Mouse (Mus musculus): Measurements from ENCODE around the gene Plac9a. TPM values are rescaled to one million over a fixed set of nuclear protein-coding genes. Genes with fewer than 3 reads are reported as not detected.

Plac9a gene
- polyA plus RNA-seq, 1 experiment: 17.1 TPM

- Histone ChIP-seq H3K36me3 (ENCODE audit: control insufficient read depth, insufficient read depth, low read length, poor library complexity, severe bottlenecking) (no peaks in the 10 kb centered on the region), H3K27me3 (ENCODE audit: control insufficient read depth, insufficient read depth, low read length, poor library complexity, severe bottlenecking) (no peaks in the 10 kb centered on the region), H3K4me1 (ENCODE audit: control insufficient read depth, insufficient read depth, low read length) (peaks cover 9% of the 10 kb centered on the region), H3K9ac (ENCODE audit: low read depth, poor library complexity, severe bottlenecking) (no peak overlapping the region), H3K4me3 (ENCODE audit: low read depth, low read length) (no peak overlapping the region), H3K9me3 (replicated peaks; ENCODE audit: control insufficient read depth, insufficient read depth, low read length, poor library complexity, severe bottlenecking) (no peaks in the 10 kb centered on the region), H3K27ac (ENCODE audit: insufficient read depth, low read length) (peak overlapping the region; percentile 34; the same call in 1 of the 2 replicates)
- TF ChIP-seq POLR2A (IDR thresholded peaks at IDR 0.05; ENCODE audit: insufficient read depth, low read length) (no peak), CTCF (IDR thresholded peaks at IDR 0.05; ENCODE audit: low read depth, low read length) (no peak), EP300 (IDR thresholded peaks at IDR 0.05; ENCODE audit: insufficient read depth, low read depth, low read length) (no peak)
These were observed 54.7 kb downstream of the Plac9a start for GRCm38 (mm10) chr14:25848237-25848636.

GRCm38 (mm10) chr14:25847660-25848059 is 55.2 kb downstream of the Plac9a start:
- peaks cover 9% of the 10 kb centered on the region for H3K4me1 ChIP-seq (ENCODE audit: control insufficient read depth, insufficient read depth, low read length)
- peak overlapping the region; percentile 45 for H3K27ac ChIP-seq (ENCODE audit: insufficient read depth, low read length)
- TF ChIP-seq CTCF (IDR thresholded peaks at IDR 0.05; ENCODE audit: low read depth, low read length): no peak
- TF ChIP-seq EP300 (IDR thresholded peaks at IDR 0.05; ENCODE audit: insufficient read depth, low read depth, low read length): no peak
- TF ChIP-seq POLR2A (IDR thresholded peaks at IDR 0.05; ENCODE audit: insufficient read depth, low read length): no peak
- no peaks in the 10 kb centered on the region for H3K36me3 ChIP-seq (ENCODE audit: control insufficient read depth, insufficient read depth, low read length, poor library complexity, severe bottlenecking)
- no peak overlapping the region for H3K4me3 ChIP-seq (ENCODE audit: low read depth, low read length)
- no peaks in the 10 kb centered on the region for H3K9me3 ChIP-seq (replicated peaks; ENCODE audit: control insufficient read depth, insufficient read depth, low read length, poor library complexity, severe bottlenecking)
- H3K9ac ChIP-seq (ENCODE audit: low read depth, poor library complexity, severe bottlenecking): no peak overlapping the region
- no peaks in the 10 kb centered on the region for H3K27me3 ChIP-seq (ENCODE audit: control insufficient read depth, insufficient read depth, low read length, poor library complexity, severe bottlenecking)

- Histone ChIP-seq H3K36me3 (ENCODE audit: control insufficient read depth, insufficient read depth, low read length, poor library complexity, severe bottlenecking) (no peaks in the 10 kb centered on the region), H3K27me3 (ENCODE audit: control insufficient read depth, insufficient read depth, low read length, poor library complexity, severe bottlenecking) (no peaks in the 10 kb centered on the region), H3K9me3 (replicated peaks; ENCODE audit: control insufficient read depth, insufficient read depth, low read length, poor library complexity, severe bottlenecking) (no peaks in the 10 kb centered on the region), H3K27ac (ENCODE audit: insufficient read depth, low read length) (no peak overlapping the region), H3K9ac (ENCODE audit: low read depth, poor library complexity, severe bottlenecking) (no peak overlapping the region), H3K4me1 (ENCODE audit: control insufficient read depth, insufficient read depth, low read length) (peaks cover 9% of the 10 kb centered on the region), H3K4me3 (ENCODE audit: low read depth, low read length) (no peak overlapping the region)
- TF ChIP-seq EP300 (IDR thresholded peaks at IDR 0.05; ENCODE audit: insufficient read depth, low read depth, low read length) (no peak), CTCF (IDR thresholded peaks at IDR 0.05; ENCODE audit: low read depth, low read length) (no peak)
These were observed 56.4 kb downstream of the Plac9a start for GRCm38 (mm10) chr14:25846516-25846915.

- no peaks in the 10 kb centered on the region for H3K27me3 ChIP-seq (ENCODE audit: control insufficient read depth, insufficient read depth, low read length, poor library complexity, severe bottlenecking)
- H3K4me3 ChIP-seq (ENCODE audit: low read depth, low read length): no peak overlapping the region
- no peaks in the 10 kb centered on the region for H3K36me3 ChIP-seq (ENCODE audit: control insufficient read depth, insufficient read depth, low read length, poor library complexity, severe bottlenecking)
- TF ChIP-seq EP300 (IDR thresholded peaks at IDR 0.05; ENCODE audit: insufficient read depth, low read depth, low read length): no peak
- no peak for TF ChIP-seq POLR2A (IDR thresholded peaks at IDR 0.05; ENCODE audit: insufficient read depth, low read length)
- TF ChIP-seq CTCF (IDR thresholded peaks at IDR 0.05; ENCODE audit: low read depth, low read length): no peak
- peaks cover 8% of the 10 kb centered on the region for H3K4me1 ChIP-seq (ENCODE audit: control insufficient read depth, insufficient read depth, low read length)
- no peak overlapping the region for H3K27ac ChIP-seq (ENCODE audit: insufficient read depth, low read length)
- no peak overlapping the region for H3K9ac ChIP-seq (ENCODE audit: low read depth, poor library complexity, severe bottlenecking)
- no peaks in the 10 kb centered on the region for H3K9me3 ChIP-seq (replicated peaks; ENCODE audit: control insufficient read depth, insufficient read depth, low read length, poor library complexity, severe bottlenecking)
These were observed 57.0 kb downstream of the Plac9a start for GRCm38 (mm10) chr14:25845832-25846383.

- H3K4me1 ChIP-seq (ENCODE audit: control insufficient read depth, insufficient read depth, low read length): peaks cover 13% of the 10 kb centered on the region
- TF ChIP-seq EP300 (IDR thresholded peaks at IDR 0.05; ENCODE audit: insufficient read depth, low read depth, low read length): no peak
- TF ChIP-seq CTCF (IDR thresholded peaks at IDR 0.05; ENCODE audit: low read depth, low read length): no peak
- no peak for TF ChIP-seq POLR2A (IDR thresholded peaks at IDR 0.05; ENCODE audit: insufficient read depth, low read length)
- no peak overlapping the region for H3K4me3 ChIP-seq (ENCODE audit: low read depth, low read length)
- H3K27me3 ChIP-seq (ENCODE audit: control insufficient read depth, insufficient read depth, low read length, poor library complexity, severe bottlenecking): no peaks in the 10 kb centered on the region
- H3K27ac ChIP-seq (ENCODE audit: insufficient read depth, low read length): no peak overlapping the region
- H3K9ac ChIP-seq (ENCODE audit: low read depth, poor library complexity, severe bottlenecking): no peak overlapping the region
- H3K36me3 ChIP-seq (ENCODE audit: control insufficient read depth, insufficient read depth, low read length, poor library complexity, severe bottlenecking): no peaks in the 10 kb centered on the region
- no peaks in the 10 kb centered on the region for H3K9me3 ChIP-seq (replicated peaks; ENCODE audit: control insufficient read depth, insufficient read depth, low read length, poor library complexity, severe bottlenecking)
These were observed 58.5 kb downstream of the Plac9a start for GRCm38 (mm10) chr14:25844372-25844771.

GRCm38 (mm10) chr14:25842688-25843003 is 60.3 kb downstream of the Plac9a start:
- Histone ChIP-seq H3K36me3 (ENCODE audit: control insufficient read depth, insufficient read depth, low read length, poor library complexity, severe bottlenecking) (no peaks in the 10 kb centered on the region), H3K27me3 (ENCODE audit: control insufficient read depth, insufficient read depth, low read length, poor library complexity, severe bottlenecking) (no peaks in the 10 kb centered on the region), H3K4me3 (ENCODE audit: low read depth, low read length) (peak overlapping the region; percentile 77), H3K27ac (ENCODE audit: insufficient read depth, low read length) (peak overlapping the region; percentile 58), H3K9me3 (replicated peaks; ENCODE audit: control insufficient read depth, insufficient read depth, low read length, poor library complexity, severe bottlenecking) (no peaks in the 10 kb centered on the region), H3K9ac (ENCODE audit: low read depth, poor library complexity, severe bottlenecking) (peak overlapping the region; percentile 75), H3K4me1 (ENCODE audit: control insufficient read depth, insufficient read depth, low read length) (peaks cover 14% of the 10 kb centered on the region)
- TF ChIP-seq CTCF (IDR thresholded peaks at IDR 0.05; ENCODE audit: low read depth, low read length): no peak
- no peak for TF ChIP-seq EP300 (IDR thresholded peaks at IDR 0.05; ENCODE audit: insufficient read depth, low read depth, low read length)
- TF ChIP-seq POLR2A (IDR thresholded peaks at IDR 0.05; ENCODE audit: insufficient read depth, low read length): no peak
